In the genomic region with DNA sequence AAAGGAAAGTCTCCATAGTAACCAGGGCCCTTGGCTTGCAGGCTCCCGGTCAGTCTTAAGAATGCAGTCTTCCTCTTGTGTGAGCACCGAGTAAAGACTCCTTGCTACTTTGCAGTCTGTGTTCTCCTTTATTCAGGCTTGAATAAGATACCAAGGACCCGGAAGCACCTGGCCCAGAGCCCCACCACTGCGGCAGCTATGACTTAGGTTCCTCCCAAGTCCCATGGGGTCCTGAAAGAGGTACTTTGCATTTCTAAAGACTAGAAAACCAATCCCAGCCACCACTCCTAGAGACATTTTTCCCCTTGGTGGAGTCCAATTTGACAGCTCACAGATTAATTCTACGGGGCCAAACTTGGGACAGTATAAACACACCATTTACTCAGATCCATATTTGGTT, we compare ENCODE assay signal across 23 mouse cellular contexts. TPM values are rescaled to one million over a fixed set of nuclear protein-coding genes. Genes with fewer than 3 reads are reported as not detected.
DNase-seq lines count a peak whose midpoint lies in the region; TF ChIP-seq lines count a peak whose summit lies in the region.
"Had no signal": no experiment of that assay in that cellular context is flagged by ENCODE, and none has a peak within 500 bp of the region (broad histone marks: within the 10 kb centered on the region; RNA-seq: fewer than 3 reads in every experiment).

No protein-coding gene starts in this region.

- H3K79me2 ChIP-seq in CH12.LX (replicated peaks; ENCODE audit: control insufficient read depth, extremely low read depth, insufficient read depth, poor library complexity, severe bottlenecking): no peaks in the 10 kb centered on the region

- H3K4me3 ChIP-seq in CH12.LX (replicated peaks in 1 of 3; ENCODE audit: low read depth in 2 of 3, low read length in 2 of 3, poor library complexity in 1 of 3): no peak overlapping the region
- H3K4me3 ChIP-seq in ES-E14 (ENCODE audit: insufficient read depth in 1 of 2, low read depth in 1 of 2, low read length in 2 of 2, poor library complexity in 1 of 2, severe bottlenecking in 1 of 2): no peak overlapping the region
- H3K4me3 ChIP-seq: embryonic facial prominence, embryonic 10.5 days; embryonic facial prominence, embryonic 12.5 days; forebrain, embryonic 13.5 days; forebrain, embryonic 15.5 days had no signal

- H3K9ac ChIP-seq in CH12.LX (ENCODE audit: insufficient read depth, low read depth) (no peak overlapping the region), ES-E14 (ENCODE audit: insufficient read depth, low read depth, low read length, poor library complexity, severe bottlenecking) (no peak overlapping the region)
- H3K9ac ChIP-seq: embryonic facial prominence, embryonic 12.5 days; forebrain, embryonic 13.5 days; forebrain, embryonic 15.5 days; forebrain, postnatal 0 days had no signal

- no peak for TF ChIP-seq RAD21 in CH12.LX (IDR thresholded peaks at IDR 0.05; ENCODE audit: low read depth, low read length)

- H3K4me1 ChIP-seq in CH12.LX (ENCODE audit: control insufficient read depth in 1 of 2, insufficient read depth in 2 of 2) (peaks cover 0 to 34% of the 10 kb centered on the region in 2 experiments; a peak in 2 of 4 replicates), ES-E14 (ENCODE audit: control insufficient read depth in 2 of 2, insufficient read depth in 2 of 2, low read length in 2 of 2, poor library complexity in 1 of 2) (peaks cover 0 to 7% of the 10 kb centered on the region in 2 experiments; a peak in 1 of 4 replicates)
- H3K4me1 ChIP-seq: embryonic facial prominence, embryonic 12.5 days; forebrain, embryonic 13.5 days; forebrain, embryonic 15.5 days had no signal

- H3K27ac ChIP-seq in CH12.LX (ENCODE audit: insufficient read depth, low read depth) (no peak overlapping the region), ES-E14 (ENCODE audit: insufficient read depth, low read depth, low read length, poor library complexity, severe bottlenecking) (no peak overlapping the region)
- H3K27ac ChIP-seq: embryonic facial prominence, embryonic 10.5 days; embryonic facial prominence, embryonic 12.5 days; forebrain, embryonic 13.5 days; forebrain, embryonic 15.5 days had no signal

- no peak for TF ChIP-seq POLR2A in CH12.LX (IDR thresholded peaks at IDR 0.05; ENCODE audit: low read depth, low read length)

- H3K4me2 ChIP-seq in CH12.LX (ENCODE audit: insufficient read depth, low read depth, poor library complexity, severe bottlenecking): no peak overlapping the region
- H3K4me2 ChIP-seq: embryonic facial prominence, embryonic 12.5 days; forebrain, embryonic 13.5 days; forebrain, embryonic 15.5 days had no signal

- no peak for TF ChIP-seq EP300 in CH12.LX (IDR thresholded peaks at IDR 0.05; ENCODE audit: low read length)

- dilution Hi-C loops in CH12.LX (cut with MboI; ENCODE audit: extremely low pct_ligation_motif_present, extremely low pct_unique_long_range_greater_than_20kb, low sequenced_read_pairs): no loop called here

- no peak for TF ChIP-seq CTCF in CH12.LX (conservative IDR thresholded peaks at IDR 0.05 in 1 of 2, IDR thresholded peaks at IDR 0.05 in 1 of 2; ENCODE audit: low read depth in 2 of 2, low read length in 2 of 2)

- peak; percentile 2 for DNase-seq in A20 (ENCODE audit: low read depth, low spot score)
- DNase-seq in CH12.LX (ENCODE audit: extremely low read depth): peak; percentile 88
- DNase-seq in ES-E14 (ENCODE audit: low read depth, low spot score): peak; percentile 38
- peak; percentile 72 for DNase-seq in ZHBTc4 (ENCODE audit: low read depth, low spot score)
- DNase-seq in testis, postnatal 10 days (ENCODE audit: low spot score): no peak
- DNase-seq in right cerebral cortex, postnatal 4 days: no peak
- DNase-seq in cerebellum, adult 8-10 months: no peak
- DNase-seq: adrenal gland, adult 2 months; adrenal gland, postnatal 10 days; adrenal gland, postnatal 25 days; B cell, adult 2 months; cerebellum, adult 11 months; cerebellum, adult 18-20 months; cerebellum, adult 9-10 months; cerebellum, postnatal 10 days; cerebellum, postnatal 25 days; forebrain, postnatal 0 days had no signal

- H3K9me3 ChIP-seq in CH12.LX (replicated peaks; ENCODE audit: low read length): no peaks in the 10 kb centered on the region
- H3K9me3 ChIP-seq in ES-E14 (ENCODE audit: control insufficient read depth, insufficient read depth, low read depth, low read length): no peaks in the 10 kb centered on the region
- H3K9me3 ChIP-seq: embryonic facial prominence, embryonic 10.5 days; embryonic facial prominence, embryonic 12.5 days; forebrain, embryonic 13.5 days; forebrain, embryonic 15.5 days had no signal

- H3K36me3 ChIP-seq in CH12.LX (replicated peaks in 1 of 2; ENCODE audit: control insufficient read depth in 1 of 2, insufficient read depth in 1 of 2, low read length in 1 of 2) (no peaks in the 10 kb centered on the region), ES-E14 (ENCODE audit: control insufficient read depth, insufficient read depth, low read length, poor library complexity, severe bottlenecking) (no peaks in the 10 kb centered on the region)
- H3K36me3 ChIP-seq: embryonic facial prominence, embryonic 10.5 days; embryonic facial prominence, embryonic 12.5 days; forebrain, embryonic 15.5 days had no signal

- in situ Hi-C loops in CH12.LX (cut with MboI; ENCODE audit: low pct_ligation_motif_present, low pct_unique_long_range_greater_than_20kb, low sequenced_read_pairs): no loop called here
- in situ Hi-C loops in ES-E14 (cut with MboI; ENCODE audit: low sequenced_read_pairs in 2 of 2, unreplicated experiment in 2 of 2): no loop called here

- H3K27me3 ChIP-seq in CH12.LX (replicated peaks): no peaks in the 10 kb centered on the region
- H3K27me3 ChIP-seq: embryonic facial prominence, embryonic 12.5 days; forebrain, embryonic 13.5 days; forebrain, embryonic 15.5 days had no signal

TF ChIP-seq in CH12.LX, 34 proteins besides CTCF, POLR2A, EP300 and RAD21:
- TF ChIP-seq ELF1 (IDR thresholded peaks at IDR 0.05; ENCODE audit: low read depth, low read length) (peak; percentile 74), IRF4 (IDR thresholded peaks at IDR 0.05; ENCODE audit: low read depth, low read length) (no peak)

TF ChIP-seq in ES-E14, 5 proteins besides CTCF, POLR2A, EP300 and RAD21:
- TF ChIP-seq HCFC1 (IDR thresholded peaks at IDR 0.05; ENCODE audit: borderline replicate concordance, insufficient read depth, low read length) (no peak), ZC3H11A (IDR thresholded peaks at IDR 0.05; ENCODE audit: borderline replicate concordance, low read depth, low read length) (no peak), MAFK (IDR thresholded peaks at IDR 0.05; ENCODE audit: insufficient read depth, low read depth, low read length) (no peak)

RNA-seq across cellular contexts. Expression of a gene that starts 51.7 kb away (rescaled TPM):
- not detected in 2 replicates for total RNA-seq in CH12.LX (2012; rRNA removed)
- total RNA-seq in CH12.LX (2014; rRNA removed): not detected in 2 replicates
- polyA plus RNA-seq in CH12.LX (2012; ENCODE audit: insufficient read length, low read depth): not detected in 2 replicates
- total RNA-seq in ES-E14 (2012; rRNA removed): 0.11 and 0.13 TPM in 2 replicates
- total RNA-seq: MEL had no signal
- polyA plus RNA-seq: CD4-positive, CD25-positive, alpha-beta regulatory T cell, adult 4 months had no signal

Comparison
In these comparisons a context has a peak if more than half of its experiments do, and no peak if none do; other contexts are left out.
1. DNase-seq: peak in A20 (single experiment), CH12.LX (single experiment), ES-E14 (single experiment) and ZHBTc4 (single experiment); none in testis, postnatal 10 days (single experiment), right cerebral cortex, postnatal 4 days (single experiment) and cerebellum, adult 8-10 months (single experiment).